ENCODE assay signal across 10 mouse cellular contexts in the genomic region with DNA sequence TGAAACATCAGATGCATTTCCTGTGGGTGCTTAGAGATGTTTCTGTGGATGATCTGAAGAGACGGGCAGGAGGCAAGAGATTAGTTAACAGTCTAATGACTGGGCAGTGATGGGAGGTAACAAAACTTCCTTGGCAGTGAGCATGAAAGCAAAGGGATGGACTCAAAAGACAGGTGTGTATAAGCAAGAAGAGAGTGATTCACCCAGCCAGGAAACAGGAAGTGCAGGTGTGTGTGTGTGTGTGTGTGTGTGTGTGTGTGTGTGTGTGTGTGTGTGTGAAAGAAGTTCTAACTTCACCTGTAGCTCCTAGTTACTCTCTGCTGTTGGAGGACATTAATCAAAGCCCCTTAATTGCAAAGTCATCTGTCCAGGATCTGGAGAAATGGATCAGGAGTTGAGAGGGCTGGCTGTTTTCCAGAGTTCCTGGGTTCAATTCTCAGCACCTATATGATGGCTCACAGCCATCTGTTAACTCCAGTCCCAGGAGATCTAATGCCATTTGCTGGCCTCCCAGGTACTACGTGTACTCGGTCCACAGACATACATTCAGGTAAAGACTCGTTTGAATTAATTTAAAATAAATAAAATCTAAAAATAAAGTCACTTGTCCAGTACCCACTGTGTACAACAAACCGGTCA. TPM values are rescaled to one million over a fixed set of nuclear protein-coding genes. Genes with fewer than 3 reads are reported as not detected.
DNase-seq lines count a peak whose midpoint lies in the region; ATAC-seq lines count a peak whose summit lies in the region.
"Had no signal": no experiment of that assay in that cellular context is flagged by ENCODE, and none has a peak within 500 bp of the region (broad histone marks: within the 10 kb centered on the region; RNA-seq: fewer than 3 reads in every experiment).

No protein-coding gene starts in this region.

- DNase-seq in cerebellum, adult 9-11 months, result peak; percentile 55
- DNase-seq in cerebellum, postnatal 10 days, result no peak
- peak; percentile 42 for DNase-seq in A20 (ENCODE audit: low read depth, low spot score)
- peak; percentile 25 to 31 for DNase-seq in CD8-positive naive resting alpha-beta T cell, adult 2 months (ENCODE audit: low read depth in 2 of 2, low spot score in 2 of 2)
- peak; percentile 34 for DNase-seq in splenic B cell, adult 2 months (ENCODE audit: low read depth, low spot score)
- no peak for DNase-seq in kidney, postnatal 25 days
- no peak for DNase-seq in layer of hippocampus, postnatal 14 days (ENCODE audit: low spot score in 2 of 2)
- DNase-seq: kidney, adult 2 months had no signal

- 0 out of 2 replicates have a peak, but pooled peaks cover 2% of the 10 kb centered on the region for H3K36me3 ChIP-seq in splenic B cell, adult 2 months (ENCODE audit: control insufficient read depth, insufficient read depth, low read length, poor library complexity, severe bottlenecking)

- no peaks in the 10 kb centered on the region for H3K27me3 ChIP-seq in splenic B cell, adult 2 months (ENCODE audit: control insufficient read depth, insufficient read depth, low read length, poor library complexity, severe bottlenecking)
- H3K27me3 ChIP-seq: embryonic facial prominence, embryonic 13.5 days had no signal

- ATAC-seq in monocyte, adult 5-6 weeks (replicated peaks; ENCODE audit: insufficient number of reproducible peaks, low FRiP score, low TSS enrichment, poor library complexity, severe bottlenecking), result no peak

RNA-seq across cellular contexts. Expression of gene Timm22, which starts 1.0 kb away (rescaled TPM):
- total RNA-seq in monocyte, adult 5-6 weeks (2017), result 6.4 to 10.2 TPM (median 8.2 TPM) in 3 replicates
- total RNA-seq in layer of hippocampus, postnatal 14 days (2021), result 10 to 100 TPM; 30.2 to 33.0 TPM

RNA-seq across cellular contexts. Expression of gene Nxn, which starts 6.8 kb away (rescaled TPM):
- 1.9 to 5.8 TPM (median 2.8 TPM) in 3 replicates for total RNA-seq in monocyte, adult 5-6 weeks (2017)
- total RNA-seq in layer of hippocampus, postnatal 14 days (2021), result 10 to 100 TPM; 14.1 to 18.5 TPM

Comparison
In these comparisons a context has a peak if more than half of its experiments do, and no peak if none do; other contexts are left out.
1. DNase-seq: peak in cerebellum, adult 9-11 months (single experiment), A20 (single experiment), CD8-positive naive resting alpha-beta T cell, adult 2 months (2 of 2) and splenic B cell, adult 2 months (single experiment); none in cerebellum, postnatal 10 days (0 of 2), kidney, postnatal 25 days (0 of 2) and layer of hippocampus, postnatal 14 days (0 of 2).